Mouse (Mus musculus) heart, embryonic 12.5 days (tissue): Measurements from ENCODE around the gene Lrrc47. TPM values are rescaled to one million over a fixed set of nuclear protein-coding genes. Genes with fewer than 3 reads are reported as not detected.

Experiments
- ATAC-seq: fragments of 200-750 bp; cut with Nextera tagmentation; 2 replicates; pipeline ENCODE4 v1.8.0; 2017; ENCODE audit warnings: moderate TSS enrichment, moderate library complexity; ENCODE audit not compliant: insufficient number of reproducible peaks, low FRiP score
- H3K27ac ChIP-seq: fragments of 300-500 bp; sonication (generic); 2 replicates; pipeline ENCODE4 v1.5.1; 2016; ENCODE audit warnings: mild to moderate bottlenecking, moderate library complexity; ENCODE audit not compliant: poor library complexity, severe bottlenecking
- H3K27me3 ChIP-seq: fragments of 300-500 bp; sonication (generic); replicated peaks from 2 replicates; pipeline ENCODE4 v1.6.1; 2016; ENCODE audit warnings: mild to moderate bottlenecking, moderate library complexity
- H3K36me3 ChIP-seq: fragments of 300-500 bp; sonication (generic); 2 replicates; pipeline ENCODE4 v1.6.1; 2016; ENCODE audit warnings: mild to moderate bottlenecking, moderate library complexity
- H3K4me1 ChIP-seq: fragments of 300-500 bp; sonication (generic); replicated peaks from 2 replicates; pipeline ENCODE4 v1.6.1; 2016; ENCODE audit warnings: mild to moderate bottlenecking
- H3K4me2 ChIP-seq: fragments of 300-500 bp; sonication (generic); 2 replicates; pipeline ENCODE4 v1.6.1; 2016; ENCODE audit warnings: mild to moderate bottlenecking, moderate library complexity
- H3K4me3 ChIP-seq: fragments of 300-500 bp; sonication (generic); 2 replicates; pipeline ENCODE4 v1.5.1; 2016; ENCODE audit warnings: mild to moderate bottlenecking
- H3K9ac ChIP-seq: fragments of 300-500 bp; sonication (generic); 2 replicates; pipeline ENCODE4 v1.6.1; 2016; ENCODE audit warnings: mild to moderate bottlenecking, moderate library complexity
- H3K9me3 ChIP-seq: fragments of 300-500 bp; sonication (generic); replicated peaks from 2 replicates; pipeline ENCODE4 v1.6.1; 2016; ENCODE audit warnings: mild to moderate bottlenecking, moderate library complexity
- WGBS: fragments of 180-500 bp; shearing (Covaris S2); methylation state at CpG from one replicate; pipeline ENCODE4 v1.1.7; 2016; 5-methylcytosine and 5-hydroxymethylcytosine counted together
- polyA plus RNA-seq: library from polyadenylated mRNA; unstranded; fragments of >200 nt; fragmentation: Nextera tagmentation; extraction: Ambion mirVana; gene quantifications from 2 replicates; pipeline ENCODE4 v1.2.1, GENCODE M21; 2016

The Lrrc47 gene
- polyA plus RNA-seq, 1 experiment from 2014 or later: 21.8 TPM

DNA sequence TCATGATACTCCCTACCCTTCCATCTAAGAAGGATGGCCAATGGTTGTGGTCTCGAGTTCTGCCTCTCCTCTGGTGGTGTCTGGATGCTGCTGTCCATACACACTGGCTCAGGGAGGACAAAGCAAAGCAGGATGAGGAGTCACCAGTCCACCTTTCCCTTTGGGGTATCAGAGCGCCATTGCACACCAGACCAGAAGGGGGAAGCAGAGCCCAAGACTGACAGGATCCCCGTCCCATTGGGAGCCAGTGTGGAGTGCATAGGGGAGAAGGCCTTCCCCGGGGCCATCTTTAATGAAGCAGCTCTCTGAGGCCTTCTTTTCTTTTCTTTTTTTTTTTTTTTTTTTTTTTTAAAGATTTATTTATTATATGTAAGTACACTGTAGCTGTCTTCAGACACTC lies 41.5 kb downstream of the Lrrc47 start:
- Histone ChIP-seq H3K4me1 (no peaks in the 10 kb centered on the region), H3K36me3 (no peaks in the 10 kb centered on the region), H3K9me3 (no peaks in the 10 kb centered on the region), H3K27me3 (peaks cover 20% of the 10 kb centered on the region; the same call in 1 of the 2 replicates), H3K9ac (no peak overlapping the region), H3K27ac (no peak overlapping the region), H3K4me2 (no peak overlapping the region), H3K4me3 (no peak overlapping the region)
- 43% methylated on average over 4 of the region's 4 CpGs for WGBS
- ATAC-seq: no peak

GRCm38 (mm10) chr4:154055482-154055881 lies 44.0 kb downstream of the Lrrc47 start:
- Histone ChIP-seq H3K9me3 (no peaks in the 10 kb centered on the region), H3K4me2 (no peak overlapping the region), H3K4me3 (no peak overlapping the region), H3K36me3 (no peaks in the 10 kb centered on the region), H3K27me3 (peaks cover 35% of the 10 kb centered on the region; the same call in 1 of the 2 replicates), H3K9ac (no peak overlapping the region), H3K4me1 (no peaks in the 10 kb centered on the region), H3K27ac (no peak overlapping the region)
- 77% methylated on average over 7 of the region's 7 CpGs for WGBS
- no peak for ATAC-seq

DNA sequence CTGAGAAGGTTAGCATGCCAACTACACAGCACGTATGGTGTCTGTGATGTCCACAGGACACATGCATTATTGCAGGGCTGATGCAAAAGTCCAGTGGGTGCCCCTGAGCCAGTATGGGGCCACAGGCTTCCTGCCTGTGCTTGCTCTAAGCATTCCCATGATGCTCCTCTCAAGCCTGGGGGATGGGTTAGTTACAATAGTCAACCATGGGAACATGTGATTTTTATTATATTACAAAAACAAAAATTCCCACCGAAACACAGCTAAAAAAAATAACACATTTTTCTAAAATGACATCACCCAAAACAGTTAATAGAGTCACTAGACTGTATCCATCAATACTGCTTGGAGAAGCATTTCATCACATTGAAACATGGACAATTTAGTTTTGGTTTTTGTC lies 44.5 kb downstream of the Lrrc47 start:
- H3K27ac ChIP-seq: no peak overlapping the region

GRCm38 (mm10) chr4:154056661-154057060 lies 45.1 kb downstream of the Lrrc47 start:
- H3K27me3 ChIP-seq: peaks cover 42% of the 10 kb centered on the region
- H3K9ac ChIP-seq: no peak overlapping the region
- no peak for ATAC-seq
- WGBS: 24% methylated on average over 2 of the region's 2 CpGs
- H3K36me3 ChIP-seq: no peaks in the 10 kb centered on the region
- no peaks in the 10 kb centered on the region for H3K9me3 ChIP-seq
- no peak overlapping the region for H3K4me2 ChIP-seq
- H3K27ac ChIP-seq: no peak overlapping the region
- H3K4me1 ChIP-seq: no peaks in the 10 kb centered on the region
- no peak overlapping the region for H3K4me3 ChIP-seq

More for the DNA sequence above, 44.5 kb downstream of the Lrrc47 start:
- Histone ChIP-seq H3K9me3 (no peaks in the 10 kb centered on the region), H3K4me3 (no peak overlapping the region), H3K4me1 (no peaks in the 10 kb centered on the region), H3K36me3 (no peaks in the 10 kb centered on the region), H3K27me3 (peaks cover 36% of the 10 kb centered on the region; the same call in 1 of the 2 replicates), H3K9ac (no peak overlapping the region), H3K4me2 (no peak overlapping the region)
- no peak for ATAC-seq
- WGBS: 66% methylated on average over 2 of the region's 2 CpGs

GRCm38 (mm10) chr4:154057696-154058095 lies 46.2 kb downstream of the Lrrc47 start:
- Histone ChIP-seq H3K27ac (no peak overlapping the region), H3K27me3 (peaks cover 50% of the 10 kb centered on the region), H3K4me3 (no peak overlapping the region), H3K4me1 (no peaks in the 10 kb centered on the region), H3K36me3 (no peaks in the 10 kb centered on the region), H3K9me3 (no peaks in the 10 kb centered on the region), H3K9ac (no peak overlapping the region), H3K4me2 (no peak overlapping the region)
- no peak for ATAC-seq
- WGBS: 55% methylated on average over 4 of the region's 4 CpGs

- H3K9me3 ChIP-seq: no peaks in the 10 kb centered on the region
- no peak overlapping the region for H3K4me2 ChIP-seq
- 56% methylated on average over 14 of the region's 14 CpGs for WGBS
- no peak overlapping the region for H3K4me3 ChIP-seq
- no peak overlapping the region for H3K27ac ChIP-seq
- H3K9ac ChIP-seq: 0 out of 2 replicates have a peak overlapping the region, but pooled peaks have one; percentile 25
- H3K4me1 ChIP-seq: no peaks in the 10 kb centered on the region
- H3K27me3 ChIP-seq: peaks cover 44% of the 10 kb centered on the region
- H3K36me3 ChIP-seq: no peaks in the 10 kb centered on the region
- no peak for ATAC-seq
Measured at GRCm38 (mm10) chr4:154064827-154065773, 53.6 kb downstream of the Lrrc47 start.

GRCm38 (mm10) chr4:154070896-154071295 lies 59.4 kb downstream of the Lrrc47 start:
- no peak overlapping the region for H3K9ac ChIP-seq
- WGBS: under 1% methylated on average over 5 of the region's 5 CpGs
- no peaks in the 10 kb centered on the region for H3K9me3 ChIP-seq
- no peak overlapping the region for H3K27ac ChIP-seq
- peaks cover 63% of the 10 kb centered on the region for H3K27me3 ChIP-seq
- H3K4me2 ChIP-seq: no peak overlapping the region
- H3K4me3 ChIP-seq: no peak overlapping the region
- no peak; the same call in 1 of the 2 replicates for ATAC-seq
- H3K36me3 ChIP-seq: no peaks in the 10 kb centered on the region
- no peaks in the 10 kb centered on the region for H3K4me1 ChIP-seq

Other genes starting within 250 kb of the Lrrc47 start
- gene A430005L14Rik, start 54.5 kb upstream of the Lrrc47 start, polyA plus RNA-seq: 49.7 and 51.9 TPM in 2 replicates
- gene Dffb, start 36.6 kb upstream of the Lrrc47 start, polyA plus RNA-seq: 5.6 and 6.5 TPM in 2 replicates
- 17.3 and 18.0 TPM in 2 replicates for gene Cep104, start 36.5 kb upstream of the Lrrc47 start, polyA plus RNA-seq
- 64.6 and 77.0 TPM in 2 replicates for gene Smim1, start 14.5 kb downstream of the Lrrc47 start, polyA plus RNA-seq
- gene Ccdc27, start 30.9 kb downstream of the Lrrc47 start, polyA plus RNA-seq: 0.09 and 0.10 TPM in 2 replicates
- 0.04 and 0.05 TPM in 2 replicates for gene Trp73, start 128.5 kb downstream of the Lrrc47 start, polyA plus RNA-seq
- 23.5 and 24.1 TPM in 2 replicates for gene Wrap73, start 130.6 kb downstream of the Lrrc47 start, polyA plus RNA-seq
- 128 and 135 TPM in 2 replicates for gene Tprgl, start 148.9 kb downstream of the Lrrc47 start, polyA plus RNA-seq
- gene Megf6, start 159.0 kb downstream of the Lrrc47 start, polyA plus RNA-seq: 16.0 and 19.4 TPM in 2 replicates